Mouse (Mus musculus) neural tube, embryonic 11.5 days (tissue): ENCODE measurements around the gene Gm20388. TPM values are rescaled to one million over a fixed set of nuclear protein-coding genes. Genes with fewer than 3 reads are reported as not detected.

Experiments
- ATAC-seq: fragments of 200-750 bp; cut with Nextera tagmentation; 2 replicates; pipeline ENCODE4 v1.8.0; 2017; ENCODE audit warnings: moderate number of reproducible peaks, mild to moderate bottlenecking, moderate TSS enrichment, moderate library complexity; ENCODE audit not compliant: insufficient read depth, low FRiP score, low TSS enrichment
- DNase-seq: peaks from one replicate; pipeline ENCODE4 v3.0.0-alpha.2; 2015; ENCODE audit warnings: low spot score
- H3K27ac ChIP-seq: fragments of 300-500 bp; sonication (generic); 2 replicates; pipeline ENCODE4 v1.5.1; 2014; ENCODE audit warnings: low read depth, mild to moderate bottlenecking, low read length
- H3K27me3 ChIP-seq: fragments of 300-500 bp; sonication (generic); 2 replicates; pipeline ENCODE4 v1.6.1; 2014; ENCODE audit warnings: mild to moderate bottlenecking, low read length, mixed read lengths; ENCODE audit not compliant: control insufficient read depth, insufficient read depth
- H3K36me3 ChIP-seq: fragments of 300-500 bp; sonication (generic); 2 replicates; pipeline ENCODE4 v1.6.1; 2014; ENCODE audit warnings: mild to moderate bottlenecking, low read length, moderate library complexity, mixed read lengths; ENCODE audit not compliant: control insufficient read depth, insufficient read depth
- H3K4me1 ChIP-seq: fragments of 300-500 bp; sonication (generic); 2 replicates; pipeline ENCODE4 v1.6.1; 2014; ENCODE audit warnings: low read length, mixed read lengths; ENCODE audit not compliant: control insufficient read depth, insufficient read depth
- H3K4me2 ChIP-seq: fragments of 300-500 bp; sonication (generic); 2 replicates; pipeline ENCODE4 v1.6.1; 2014; ENCODE audit warnings: low read depth, mild to moderate bottlenecking, moderate library complexity
- H3K4me3 ChIP-seq: fragments of 300-500 bp; sonication (generic); 2 replicates; pipeline ENCODE4 v1.5.1; 2014; ENCODE audit warnings: low read depth, low read length
- H3K9ac ChIP-seq: fragments of 300-500 bp; sonication (generic); 2 replicates; pipeline ENCODE4 v1.6.1; 2014; ENCODE audit warnings: mild to moderate bottlenecking, low read length
- H3K9me3 ChIP-seq: fragments of 300-500 bp; sonication (generic); 2 replicates; pipeline ENCODE4 v1.6.1; 2016; ENCODE audit warnings: low read length; ENCODE audit not compliant: control insufficient read depth
- WGBS: fragments of 180-500 bp; shearing (Covaris S2); extraction: QIAGEN DNeasy Blood & Tissue Kit; methylation state at CpG from one replicate; pipeline ENCODE4 v1.1.7; 2014; 5-methylcytosine and 5-hydroxymethylcytosine counted together
- polyA plus RNA-seq: library from polyadenylated mRNA; unstranded; fragments of >200 nt; fragmentation: Nextera tagmentation; extraction: Ambion mirVana; gene quantifications from 2 replicates; pipeline ENCODE4 v1.2.1, GENCODE M21; 2014

The Gm20388 gene
- polyA plus RNA-seq, 1 experiment from 2014 or later, result not detected

DNA sequence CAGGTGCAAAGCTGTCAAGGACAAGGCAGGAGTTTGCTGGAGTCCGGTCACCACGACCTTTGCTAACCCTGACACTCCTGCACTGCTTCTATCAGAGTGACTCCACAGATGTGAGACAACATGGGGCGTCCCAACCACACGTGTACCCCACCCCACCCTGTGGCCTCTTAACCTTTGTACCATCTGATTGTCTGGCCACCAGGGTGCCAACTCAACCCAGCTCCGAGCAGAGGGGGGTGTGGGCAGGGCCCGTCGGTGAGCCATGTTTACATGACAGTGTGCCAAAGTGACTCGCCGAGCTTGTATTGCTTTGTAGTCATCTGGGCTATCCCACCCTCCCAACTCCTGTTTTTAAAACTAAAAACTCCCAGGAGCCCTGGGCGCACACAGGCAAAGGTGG is 4434.5 kb downstream of the Gm20388 start:
- peaks cover 3% of the 10 kb centered on the region; the same call in 1 of the 2 replicates for H3K4me1 ChIP-seq
- H3K9me3 ChIP-seq, result no peaks in the 10 kb centered on the region
- ATAC-seq (no peak), DNase-seq (no peak)
- no peaks in the 10 kb centered on the region for H3K27me3 ChIP-seq
- H3K27ac ChIP-seq, result no peak overlapping the region
- H3K9ac ChIP-seq, result no peak overlapping the region
- 79% methylated on average over 10 of the region's 10 CpGs for WGBS
- H3K36me3 ChIP-seq, result peaks cover 4% of the 10 kb centered on the region
- H3K4me2 ChIP-seq, result no peak overlapping the region
- H3K4me3 ChIP-seq, result no peak overlapping the region

DNA sequence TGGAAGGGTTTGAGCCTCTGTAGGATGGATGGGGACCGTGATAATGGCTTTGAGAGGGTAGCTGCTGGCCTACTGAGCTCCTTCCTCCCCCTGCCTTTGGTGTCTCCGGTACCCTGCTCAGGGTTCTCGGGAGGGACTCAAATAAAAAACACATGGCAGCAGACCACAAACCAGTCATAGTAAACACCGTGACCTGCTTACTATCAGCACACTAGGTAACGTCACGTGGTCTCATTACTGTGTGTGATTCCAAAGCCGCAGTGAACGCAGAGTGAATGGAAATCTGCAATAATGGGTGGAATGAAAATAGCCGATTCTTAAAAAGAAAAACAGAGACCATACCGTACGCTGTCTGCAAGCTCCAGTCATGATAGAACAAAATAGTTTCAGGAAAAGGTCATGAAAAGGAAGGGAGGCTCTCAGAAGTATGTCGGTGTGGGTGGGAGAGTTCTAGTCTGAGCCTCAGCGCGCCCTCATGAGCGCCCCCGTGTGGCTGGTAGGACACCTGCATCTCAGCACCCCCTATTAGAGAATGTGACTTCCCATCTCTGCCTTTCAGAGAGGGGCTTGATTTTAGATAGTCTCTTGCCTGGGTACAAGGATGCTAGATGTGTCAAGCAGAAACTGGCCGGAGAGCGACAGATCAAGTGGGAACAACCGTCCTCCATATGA is 4436.3 kb downstream of the Gm20388 start:
- H3K36me3 ChIP-seq, result peaks cover 4% of the 10 kb centered on the region
- H3K27me3 ChIP-seq, result no peaks in the 10 kb centered on the region
- no peak overlapping the region for H3K4me2 ChIP-seq
- no peaks in the 10 kb centered on the region for H3K9me3 ChIP-seq
- 51% methylated on average over 19 of the region's 19 CpGs for WGBS
- H3K27ac ChIP-seq, result no peak overlapping the region
- H3K4me3 ChIP-seq, result no peak overlapping the region
- DNase-seq, result peak; percentile 78
- peak; percentile 35; the same call in 1 of the 2 replicates for ATAC-seq
- no peak overlapping the region for H3K9ac ChIP-seq
- no peaks in the 10 kb centered on the region for H3K4me1 ChIP-seq

DNA sequence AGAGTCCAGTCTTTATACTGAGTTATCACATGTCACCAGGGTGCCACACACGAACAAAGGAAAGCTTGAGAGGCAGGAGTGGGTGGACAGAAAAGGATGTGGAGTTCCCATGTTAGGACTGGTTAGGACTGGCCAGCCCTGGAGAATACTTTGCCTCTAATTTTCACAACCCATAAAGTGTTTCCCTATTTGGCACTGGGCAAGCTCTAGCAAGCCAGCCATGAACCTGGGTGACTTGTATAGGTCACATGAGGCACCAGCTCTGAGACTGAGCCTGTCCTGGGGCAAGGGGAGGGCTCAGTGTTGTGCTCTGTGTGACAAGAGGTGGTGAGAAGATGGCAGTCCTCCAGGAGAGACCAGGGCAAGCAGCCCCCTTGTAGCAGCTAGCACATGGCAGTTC is 4437.4 kb downstream of the Gm20388 start:
- peaks cover 1% of the 10 kb centered on the region; the same call in 1 of the 2 replicates for H3K36me3 ChIP-seq
- no peaks in the 10 kb centered on the region for H3K27me3 ChIP-seq
- no peak for DNase-seq
- no peak for ATAC-seq
- H3K9ac ChIP-seq, result no peak overlapping the region
- H3K4me1 ChIP-seq, result no peaks in the 10 kb centered on the region
- H3K27ac ChIP-seq, result no peak overlapping the region
- H3K4me3 ChIP-seq, result no peak overlapping the region
- H3K4me2 ChIP-seq, result no peak overlapping the region
- 50% methylated on average over 1 of the region's 1 CpGs for WGBS
- H3K9me3 ChIP-seq, result no peaks in the 10 kb centered on the region

DNA sequence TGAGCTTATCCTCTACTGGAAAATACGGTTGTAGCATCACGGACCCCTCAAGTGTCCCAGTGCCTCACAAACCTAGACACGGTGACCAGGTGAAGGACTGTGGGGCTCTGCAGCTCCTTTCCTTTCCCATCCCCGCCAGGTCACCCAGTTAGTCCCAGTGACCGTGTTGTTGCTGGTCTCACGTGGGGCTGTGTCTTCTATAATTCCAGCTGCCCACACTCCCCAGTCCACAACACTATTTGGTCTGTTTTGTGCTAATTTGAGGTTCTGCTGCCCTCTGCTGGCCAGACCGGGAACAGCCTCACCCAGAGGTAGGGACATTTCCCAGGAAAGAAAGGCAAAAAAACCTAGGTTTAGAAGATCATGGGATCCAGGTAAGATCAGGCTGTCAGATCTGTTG is 4439.0 kb downstream of the Gm20388 start:
- Histone ChIP-seq H3K9me3 (no peaks in the 10 kb centered on the region), H3K4me2 (no peak overlapping the region), H3K27me3 (no peaks in the 10 kb centered on the region), H3K9ac (no peak overlapping the region), H3K4me3 (no peak overlapping the region), H3K27ac (no peak overlapping the region), H3K36me3 (no peaks in the 10 kb centered on the region), H3K4me1 (no peaks in the 10 kb centered on the region)
- 36% methylated on average over 7 of the region's 7 CpGs for WGBS
- peak; percentile 87 for DNase-seq
- peak; percentile 30; the same call in 1 of the 2 replicates for ATAC-seq

DNA sequence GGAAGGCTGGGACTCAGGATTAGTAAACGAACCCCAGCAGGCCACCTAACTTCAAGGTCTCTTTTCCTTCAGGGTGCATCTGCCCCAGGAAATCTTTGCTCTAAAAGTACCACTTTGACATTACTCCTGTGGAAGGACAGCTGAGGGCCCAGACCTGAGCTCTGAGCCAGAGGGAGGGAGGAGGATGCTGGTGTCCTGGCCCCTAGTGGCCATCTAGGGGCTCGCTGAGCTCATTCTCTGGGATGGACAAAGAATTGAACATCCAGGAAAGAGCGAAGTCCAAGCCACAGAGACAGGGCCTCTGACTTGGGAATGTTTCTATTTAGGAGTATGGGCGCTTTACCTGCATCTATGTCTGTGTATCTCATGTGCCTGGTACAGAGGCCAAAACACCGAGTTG is 4441.0 kb downstream of the Gm20388 start:
- Histone ChIP-seq H3K4me1 (no peaks in the 10 kb centered on the region), H3K27ac (no peak overlapping the region), H3K9me3 (no peaks in the 10 kb centered on the region), H3K4me3 (no peak overlapping the region), H3K9ac (no peak overlapping the region), H3K4me2 (no peak overlapping the region), H3K36me3 (no peaks in the 10 kb centered on the region), H3K27me3 (no peaks in the 10 kb centered on the region)
- 66% methylated on average over 5 of the region's 5 CpGs for WGBS
- ATAC-seq, result no peak
- DNase-seq, result no peak

DNA sequence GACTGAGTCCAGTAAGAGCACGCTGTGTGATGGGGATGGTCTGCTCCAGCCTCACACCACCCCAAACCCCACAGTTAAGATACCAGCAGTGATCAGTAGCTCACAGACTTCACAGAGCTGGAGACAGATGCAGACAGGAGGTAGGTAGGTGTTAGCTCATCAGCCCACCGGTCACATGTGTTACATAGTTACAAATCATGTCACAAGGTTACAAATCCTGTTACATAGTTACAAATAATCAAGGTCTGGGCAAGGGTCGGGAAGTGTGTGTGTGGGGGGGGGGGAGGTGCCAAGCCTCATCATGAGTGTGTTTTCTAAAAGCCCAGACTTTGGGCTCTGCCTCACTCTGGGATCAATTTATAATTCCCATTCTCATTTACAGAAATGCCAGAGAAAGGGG is 4450.3 kb downstream of the Gm20388 start:
- ATAC-seq, result no peak
- Histone ChIP-seq H3K4me3 (no peak overlapping the region), H3K36me3 (no peaks in the 10 kb centered on the region), H3K4me1 (no peaks in the 10 kb centered on the region), H3K27ac (no peak overlapping the region), H3K27me3 (no peaks in the 10 kb centered on the region), H3K4me2 (no peak overlapping the region), H3K9ac (no peak overlapping the region), H3K9me3 (no peaks in the 10 kb centered on the region)
- 84% methylated on average over 3 of the region's 3 CpGs for WGBS
- DNase-seq, result no peak

DNA sequence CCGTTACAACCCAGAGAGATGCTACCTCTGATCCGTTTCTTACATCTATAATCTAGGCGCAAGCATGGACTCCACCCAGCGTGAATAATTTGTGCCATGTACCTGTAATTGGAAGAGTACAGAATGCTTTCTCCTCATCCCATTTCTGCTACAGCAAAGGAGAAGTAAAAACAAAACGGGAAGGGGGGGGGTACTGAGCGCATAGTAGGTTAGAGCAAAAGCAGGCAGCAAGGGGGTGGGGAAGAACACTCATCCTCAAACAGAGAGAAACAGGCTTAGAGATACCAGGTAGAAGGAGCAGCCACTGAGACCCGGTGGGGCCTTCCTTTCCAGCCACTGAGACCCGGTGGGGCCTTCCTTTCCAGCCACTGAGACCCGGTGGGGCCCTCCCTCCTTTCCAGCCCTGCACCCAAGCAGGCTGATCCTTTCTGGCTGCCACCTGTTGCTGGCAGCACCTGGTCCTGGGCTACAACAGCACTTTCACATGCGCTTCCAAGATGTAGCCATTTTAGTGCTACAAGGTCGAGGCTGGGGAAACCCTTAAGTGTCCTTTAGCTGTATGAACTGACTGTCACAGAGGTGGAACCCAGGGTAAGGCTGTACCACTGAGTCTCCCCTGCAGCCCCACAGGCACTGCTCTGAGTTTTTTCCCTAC is 4451.3 kb downstream of the Gm20388 start:
- no peaks in the 10 kb centered on the region for H3K9me3 ChIP-seq
- H3K4me2 ChIP-seq, result no peak overlapping the region
- H3K27me3 ChIP-seq, result no peaks in the 10 kb centered on the region
- no peak overlapping the region for H3K9ac ChIP-seq
- no peak overlapping the region for H3K4me3 ChIP-seq
- ATAC-seq (no peak), DNase-seq (no peak)
- no peaks in the 10 kb centered on the region for H3K36me3 ChIP-seq
- WGBS, result 84% methylated on average over 11 of the region's 11 CpGs
- H3K27ac ChIP-seq, result no peak overlapping the region
- H3K4me1 ChIP-seq, result no peaks in the 10 kb centered on the region

DNA sequence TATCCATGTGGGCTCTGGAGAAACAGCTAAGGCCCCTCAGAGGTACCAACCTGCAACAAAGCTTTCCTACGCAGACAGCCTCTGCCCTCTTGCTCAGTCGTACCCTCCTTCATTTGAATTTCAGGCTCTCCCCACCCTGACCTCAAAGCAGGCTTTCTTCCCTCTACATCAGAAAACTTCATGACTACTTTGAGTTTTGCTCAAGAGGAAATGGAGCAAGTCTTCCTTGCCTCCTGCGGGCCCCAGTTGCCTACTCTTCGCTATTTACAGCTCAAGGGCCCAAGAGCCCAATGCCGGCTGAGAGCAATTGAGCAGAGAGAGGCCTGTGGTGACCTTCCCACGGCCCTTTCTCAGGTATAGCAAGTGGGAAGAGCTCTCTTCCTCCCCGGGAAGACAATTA is 4451.9 kb downstream of the Gm20388 start:
- H3K27ac ChIP-seq, result no peak overlapping the region

DNA sequence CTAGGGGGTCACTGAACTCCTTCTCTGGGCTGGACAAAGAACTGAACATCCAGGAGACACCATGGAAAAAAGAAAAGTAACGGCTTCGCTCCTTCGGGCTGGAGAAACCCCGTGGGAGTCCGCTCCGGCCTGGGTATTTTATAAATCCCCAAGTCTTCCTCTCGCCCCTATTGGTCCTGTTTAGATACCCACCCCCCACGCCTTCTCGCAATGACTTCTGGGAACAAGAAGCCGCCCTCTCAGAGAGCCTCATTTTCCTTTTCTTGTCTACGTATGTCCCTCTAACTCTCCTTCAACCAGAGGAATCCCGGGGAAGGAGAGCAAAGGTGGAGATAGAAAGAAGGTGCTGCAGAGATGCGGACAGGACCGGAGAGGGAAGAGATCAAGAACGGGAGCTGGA is 4452.7 kb downstream of the Gm20388 start:
- no peaks in the 10 kb centered on the region for H3K27me3 ChIP-seq
- H3K4me1 ChIP-seq, result no peaks in the 10 kb centered on the region
- no peaks in the 10 kb centered on the region for H3K9me3 ChIP-seq
- no peak overlapping the region for H3K27ac ChIP-seq
- DNase-seq, result no peak
- ATAC-seq, result no peak
- no peak overlapping the region for H3K4me2 ChIP-seq
- no peak overlapping the region for H3K9ac ChIP-seq
- no peaks in the 10 kb centered on the region for H3K36me3 ChIP-seq
- 94% methylated on average over 15 of the region's 15 CpGs for WGBS
- no peak overlapping the region for H3K4me3 ChIP-seq

More for the DNA sequence above, 4451.9 kb downstream of the Gm20388 start:
- Histone ChIP-seq H3K4me1 (no peaks in the 10 kb centered on the region), H3K4me2 (no peak overlapping the region), H3K9me3 (no peaks in the 10 kb centered on the region), H3K36me3 (no peaks in the 10 kb centered on the region), H3K4me3 (no peak overlapping the region), H3K9ac (no peak overlapping the region), H3K27me3 (no peaks in the 10 kb centered on the region)
- DNase-seq, result no peak
- no peak for ATAC-seq
- 79% methylated on average over 7 of the region's 7 CpGs for whole genome bisulfite sequencing
